In the genomic region with DNA sequence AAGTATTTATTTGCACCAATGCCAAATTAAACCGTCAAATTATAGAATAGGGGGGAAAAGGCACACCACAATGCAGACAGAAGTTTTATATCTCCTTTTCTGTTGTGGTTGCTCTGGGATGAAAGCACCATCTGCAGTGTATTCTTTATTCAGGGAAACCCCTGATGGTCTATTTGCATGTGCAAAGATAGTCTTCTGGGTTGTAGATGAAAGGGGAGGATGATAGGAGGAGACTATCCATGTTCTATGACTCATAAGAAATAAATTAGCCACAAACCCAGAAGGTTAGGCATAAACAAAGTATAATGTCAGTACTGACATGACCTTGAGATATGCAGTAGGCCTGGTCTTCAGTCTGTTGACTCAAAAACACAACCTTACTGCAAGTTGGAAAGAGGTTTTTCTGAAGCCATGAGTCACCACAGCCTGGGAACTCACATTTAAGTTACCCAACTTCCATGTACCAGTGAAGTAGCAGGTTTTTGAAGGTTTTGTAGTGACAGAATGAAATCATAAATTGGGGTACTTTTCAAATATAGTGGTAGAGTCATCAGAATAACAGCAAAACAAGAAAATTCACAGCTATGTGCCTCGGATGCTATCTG, we compare ENCODE assay signal across 20 mouse cellular contexts.
DNase-seq lines count a peak whose midpoint lies in the region; ATAC-seq and TF ChIP-seq lines count a peak whose summit lies in the region.
"Had no signal": no experiment of that assay in that cellular context is flagged by ENCODE, and none has a peak within 500 bp of the region (broad histone marks: within the 10 kb centered on the region; RNA-seq: fewer than 3 reads in every experiment).

No protein-coding gene starts in this region.

- H3K27ac ChIP-seq in forebrain, postnatal 0 days (ENCODE audit: low read depth, low read length), result no peak overlapping the region
- no peak overlapping the region for H3K27ac ChIP-seq in forebrain, embryonic 10.5 days
- H3K27ac ChIP-seq in limb, embryonic 10.5 days, result no peak overlapping the region
- H3K27ac ChIP-seq: embryonic facial prominence, embryonic 12.5 days; kidney, embryonic 15.5 days; midbrain, embryonic 15.5 days had no signal

- no peaks in the 10 kb centered on the region for H3K9me3 ChIP-seq in forebrain, postnatal 0 days (ENCODE audit: low read length)
- H3K9me3 ChIP-seq in forebrain, embryonic 10.5 days, result no peaks in the 10 kb centered on the region
- H3K9me3 ChIP-seq in limb, embryonic 10.5 days (replicated peaks), result no peaks in the 10 kb centered on the region
- H3K9me3 ChIP-seq: embryonic facial prominence, embryonic 12.5 days; kidney, embryonic 15.5 days; midbrain, embryonic 15.5 days had no signal

- no peak overlapping the region for H3K4me2 ChIP-seq in forebrain, postnatal 0 days (ENCODE audit: low read depth)
- H3K4me2 ChIP-seq: embryonic facial prominence, embryonic 12.5 days; kidney, embryonic 15.5 days; midbrain, embryonic 15.5 days had no signal

- ATAC-seq in forebrain, postnatal 0 days, result peak; percentile 94
- ATAC-seq: hindbrain, embryonic 16.5 days; intestine, embryonic 16.5 days; lung, postnatal 0 days; midbrain, embryonic 15.5 days had no signal

- peak; percentile 39 for DNase-seq in forebrain, postnatal 0 days
- DNase-seq in forebrain, embryonic 10.5 days (ENCODE audit: extremely low spot score, low spot score), result no peak
- peak; percentile 10 for DNase-seq in ovary, adult 18-20 months (ENCODE audit: low spot score)
- DNase-seq in ovary, postnatal 10 days (ENCODE audit: low spot score), result no peak
- peak; percentile 21 for DNase-seq in R1 (ENCODE audit: low read depth, low spot score)
- DNase-seq in telencephalon, adult 2 months (ENCODE audit: low read depth, low spot score), result peak; percentile 43
- no peak for DNase-seq in limb, embryonic 10.5 days (ENCODE audit: low spot score)
- DNase-seq: cerebellum, adult 9-11 months; gastrocnemius, postnatal 36 days; liver; retina, postnatal 1 day; thymus, postnatal 36 days had no signal

- H3K4me1 ChIP-seq in forebrain, postnatal 0 days (ENCODE audit: insufficient read depth), result no peaks in the 10 kb centered on the region
- H3K4me1 ChIP-seq in forebrain, embryonic 10.5 days, result no peaks in the 10 kb centered on the region
- H3K4me1 ChIP-seq in limb, embryonic 10.5 days, result no peaks in the 10 kb centered on the region
- H3K4me1 ChIP-seq: embryonic facial prominence, embryonic 12.5 days; kidney, embryonic 15.5 days; midbrain, embryonic 15.5 days had no signal

- no peak overlapping the region for H3K9ac ChIP-seq in forebrain, postnatal 0 days
- H3K9ac ChIP-seq: embryonic facial prominence, embryonic 12.5 days; kidney, embryonic 15.5 days; midbrain, embryonic 15.5 days had no signal

- H3K27me3 ChIP-seq in forebrain, postnatal 0 days (ENCODE audit: insufficient read depth, low read length), result no peaks in the 10 kb centered on the region
- no peaks in the 10 kb centered on the region for H3K27me3 ChIP-seq in forebrain, embryonic 10.5 days (ENCODE audit: poor library complexity, severe bottlenecking)
- no peaks in the 10 kb centered on the region for H3K27me3 ChIP-seq in limb, embryonic 10.5 days (ENCODE audit: low read depth, poor library complexity, severe bottlenecking)
- H3K27me3 ChIP-seq: embryonic facial prominence, embryonic 12.5 days; kidney, embryonic 15.5 days; midbrain, embryonic 15.5 days had no signal

- H3K4me3 ChIP-seq in forebrain, postnatal 0 days (ENCODE audit: low read depth, low read length), result no peak overlapping the region
- no peak overlapping the region for H3K4me3 ChIP-seq in forebrain, embryonic 10.5 days
- H3K4me3 ChIP-seq in limb, embryonic 10.5 days, result no peak overlapping the region
- H3K4me3 ChIP-seq: embryonic facial prominence, embryonic 12.5 days; erythroblast, embryonic 14.5 days; kidney, embryonic 15.5 days; midbrain, embryonic 15.5 days; myocyte had no signal

- WGBS in forebrain, postnatal 0 days, result 74% methylated on average over 2 of the region's 2 CpGs
- 85% methylated on average over 2 of the region's 2 CpGs for WGBS in forebrain, embryonic 10.5 days
- 89% methylated on average over 2 of the region's 2 CpGs for WGBS in limb, embryonic 10.5 days

- H3K36me3 ChIP-seq in forebrain, postnatal 0 days (ENCODE audit: insufficient read depth), result no peaks in the 10 kb centered on the region
- H3K36me3 ChIP-seq in forebrain, embryonic 10.5 days (replicated peaks), result no peaks in the 10 kb centered on the region
- H3K36me3 ChIP-seq in limb, embryonic 10.5 days, result no peaks in the 10 kb centered on the region
- H3K36me3 ChIP-seq: embryonic facial prominence, embryonic 12.5 days; kidney, embryonic 15.5 days; midbrain, embryonic 15.5 days had no signal

- TF ChIP-seq CTCF in forebrain, postnatal 0 days (IDR thresholded peaks at IDR 0.05; ENCODE audit: low read depth), result no peak

Comparison
In these comparisons a context has a peak if more than half of its experiments do, and no peak if none do; other contexts are left out.
1. DNase-seq: peak in forebrain, postnatal 0 days (single experiment), ovary, adult 18-20 months (single experiment), R1 (single experiment) and telencephalon, adult 2 months (single experiment); none in forebrain, embryonic 10.5 days (single experiment), ovary, postnatal 10 days (single experiment) and limb, embryonic 10.5 days (single experiment).